Mouse (Mus musculus): ENCODE data around the gene Trim47.

DNA sequence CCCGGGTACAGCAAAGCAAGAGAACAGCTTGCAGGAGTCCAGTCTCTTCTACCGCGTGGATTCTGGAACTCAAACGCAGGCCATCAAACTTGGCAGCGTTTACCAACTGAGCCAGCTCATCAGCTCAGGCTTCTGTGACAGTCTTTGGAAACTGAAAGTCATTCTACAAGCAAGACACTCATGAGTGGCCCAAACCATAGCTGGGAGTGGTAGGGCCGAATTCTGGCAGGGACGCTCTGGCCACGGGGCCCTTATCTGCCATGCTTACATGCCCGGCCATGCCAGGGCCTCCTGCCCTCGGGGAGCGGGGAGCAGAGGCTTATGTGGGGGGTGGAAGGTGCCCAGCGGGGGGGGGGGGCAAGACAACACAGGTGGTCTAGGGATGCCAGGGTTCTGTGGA, 23.4 kb downstream of the Trim47 start:
- TF ChIP-seq CTCF (IDR thresholded peaks at IDR 0.05; ENCODE audit: borderline replicate concordance, insufficient read depth, low read length), result no peak
- TF ChIP-seq POLR2A (IDR thresholded peaks at IDR 0.05; ENCODE audit: low read depth, low read length), result no peak

Data from embryonic fibroblast, embryonic 13.5 days (primary cell).